ENCODE assay signal across 8 mouse cellular contexts in genomic region chr4:41614156-41614555, GRCm38 (mm10). TPM values are rescaled to one million over a fixed set of nuclear protein-coding genes. Genes with fewer than 3 reads are reported as not detected.
DNase-seq lines count a peak whose midpoint lies in the region; ATAC-seq and TF ChIP-seq lines count a peak whose summit lies in the region.

No protein-coding gene starts in this region.

- intact Hi-C loops in heart, adult 2 months (cut with DNase I), result loop anchor here (1.0 to 5.0 kb wide), 5 partner anchors 39 to 145 kb away; no protein-coding TSS in a partner anchor

- peaks cover 4% of the 10 kb centered on the region for H3K27me3 ChIP-seq in C2C12 (ENCODE audit: control insufficient read depth, insufficient read depth, insufficient read length)
- no peaks in the 10 kb centered on the region for H3K27me3 ChIP-seq in heart, adult 2 months (ENCODE audit: control insufficient read depth, insufficient read depth, low read length)
- no peaks in the 10 kb centered on the region for H3K27me3 ChIP-seq in lung, embryonic 14.5 days (ENCODE audit: insufficient read depth, low read length)

- H3K4me2 ChIP-seq in lung, embryonic 14.5 days, result no peak overlapping the region

- WGBS in heart, adult 2 months, result 8% methylated on average over 7 of the region's 7 CpGs
- 7% methylated on average over 7 of the region's 7 CpGs for WGBS in lung, embryonic 14.5 days

- H3K79me2 ChIP-seq in C2C12 (ENCODE audit: control insufficient read depth, insufficient read depth), result no peaks in the 10 kb centered on the region
- H3K79me2 ChIP-seq in heart, adult 2 months (replicated peaks; ENCODE audit: control insufficient read depth, insufficient read depth, low read length), result no peaks in the 10 kb centered on the region

- H3K36me3 ChIP-seq in C2C12 (ENCODE audit: control insufficient read depth, insufficient read depth), result no peaks in the 10 kb centered on the region
- H3K36me3 ChIP-seq in heart, adult 2 months (ENCODE audit: control insufficient read depth, insufficient read depth, low read length), result no peaks in the 10 kb centered on the region
- H3K36me3 ChIP-seq in lung, embryonic 14.5 days (ENCODE audit: insufficient read depth), result no peaks in the 10 kb centered on the region

- no peaks in the 10 kb centered on the region for H3K79me3 ChIP-seq in C2C12 (ENCODE audit: low read depth)

- H3ac ChIP-seq in C2C12 (ENCODE audit: control insufficient read depth, insufficient read length, low read depth), result no peak overlapping the region

- H3K4me3 ChIP-seq in C2C12 (ENCODE audit: insufficient read depth, poor library complexity, severe bottlenecking), result no peak overlapping the region
- H3K4me3 ChIP-seq in heart, adult 2 months, result no peak overlapping the region
- no peak overlapping the region for H3K4me3 ChIP-seq in lung, embryonic 14.5 days (ENCODE audit: low read depth, low read length)

- TF ChIP-seq EP300 in heart, adult 2 months (IDR thresholded peaks at IDR 0.05; ENCODE audit: insufficient read depth, low read depth, low read length), result 0 out of 2 replicates have a peak, but pooled peaks have one; percentile 76

- H3K9me3 ChIP-seq in lung, embryonic 14.5 days (ENCODE audit: low read depth, low read length), result no peaks in the 10 kb centered on the region

- no peak for TF ChIP-seq POLR2A in heart, adult 2 months (IDR thresholded peaks at IDR 0.05; ENCODE audit: insufficient read depth, low read depth, low read length)

- peak; percentile 58 for TF ChIP-seq CTCF in C2C12 (IDR thresholded peaks at IDR 0.05; ENCODE audit: control insufficient read depth, insufficient read depth, insufficient read length)
- 0 out of 2 replicates have a peak, but pooled peaks have one; percentile 100 for TF ChIP-seq CTCF in heart, adult 2 months (IDR thresholded peaks at IDR 0.05)
- peak; percentile 95 for TF ChIP-seq CTCF in lung, embryonic 14.5 days (IDR thresholded peaks at IDR 0.05; ENCODE audit: low read depth)

- H3K4me1 ChIP-seq in heart, adult 2 months (ENCODE audit: control insufficient read depth, insufficient read depth, low read length), result no peaks in the 10 kb centered on the region
- no peaks in the 10 kb centered on the region for H3K4me1 ChIP-seq in lung, embryonic 14.5 days (ENCODE audit: insufficient read depth)

- no peak overlapping the region for H3K27ac ChIP-seq in heart, adult 2 months
- no peak overlapping the region for H3K27ac ChIP-seq in lung, embryonic 14.5 days (ENCODE audit: low read depth)

- no peak overlapping the region for H3K9ac ChIP-seq in heart, adult 2 months (ENCODE audit: low read depth, low read length)
- H3K9ac ChIP-seq in lung, embryonic 14.5 days, result no peak overlapping the region

- peak; percentile 49; the same call in 1 of the 2 replicates for ATAC-seq in lung, embryonic 14.5 days (ENCODE audit: insufficient read depth)

- DNase-seq in adipocyte (ENCODE audit: low spot score), result peak; percentile 80
- DNase-seq in cerebellum, postnatal 4 days (ENCODE audit: low spot score in 2 of 2), result peak; percentile 82 to 91
- peak; percentile 71 to 78 for DNase-seq in heart, adult 2 months
- DNase-seq in kidney, postnatal 4 days, result peak; percentile 87 to 89
- DNase-seq in lung, embryonic 14.5 days, result peak; percentile 93
- peak; percentile 51 for DNase-seq in ovary, postnatal 10 days (ENCODE audit: low spot score)
- peak; percentile 69 for DNase-seq in thymus, postnatal 14 days

TF ChIP-seq in C2C12, 6 proteins besides CTCF, POLR2A, EP300 and RAD21:
- TF ChIP-seq MYOG (IDR thresholded peaks at IDR 0.05; ENCODE audit: control insufficient read depth, extremely low read depth, insufficient read length) (no peak), MAX (IDR thresholded peaks at IDR 0.05) (no peak), FOSL1 (IDR thresholded peaks at IDR 0.05; ENCODE audit: insufficient read depth, low read length, poor library complexity, severe bottlenecking) (no peak)

RNA-seq across cellular contexts. Expression of gene Enho, which starts 26.0 kb away (rescaled TPM):
- polyA plus RNA-seq in C2C12 (2012; fragmentation: generic; extraction: Trizol), result 1.2 TPM
- total RNA-seq in heart, adult 2 months (2021), result 1 to 10 TPM; 8.1 to 8.3 TPM
- polyA plus RNA-seq in heart, adult 2 months (2012; rRNA removed), result 20.4 and 22.3 TPM in 2 replicates
- polyA plus RNA-seq in lung, embryonic 14.5 days (2014; fragmentation: Nextera tagmentation; extraction: Ambion mirVana), result 11.5 and 15.4 TPM in 2 replicates

RNA-seq across cellular contexts. Expression of gene Dnaic1, which starts 44.6 kb away (rescaled TPM):
- polyA plus RNA-seq in C2C12 (2012; fragmentation: generic; extraction: Trizol), result not detected
- total RNA-seq in heart, adult 2 months (2021), result 1 to 10 TPM in 1 of 2 experiments, under 1 TPM in 1; 0.94 to 2.3 TPM
- 7.3 and 8.6 TPM in 2 replicates for polyA plus RNA-seq in heart, adult 2 months (2012; rRNA removed)
- 2.7 and 3.1 TPM in 2 replicates for polyA plus RNA-seq in lung, embryonic 14.5 days (2014; fragmentation: Nextera tagmentation; extraction: Ambion mirVana)

RNA-seq across cellular contexts. Expression of gene Fam219a, which starts 44.8 kb away (rescaled TPM):
- polyA plus RNA-seq in C2C12 (2012; fragmentation: generic; extraction: Trizol), result 1.7 TPM
- total RNA-seq in heart, adult 2 months (2021), result 10 to 100 TPM; 13.4 to 14.4 TPM
- polyA plus RNA-seq in heart, adult 2 months (2012; rRNA removed), result 15.8 and 18.4 TPM in 2 replicates
- 2.0 and 3.3 TPM in 2 replicates for polyA plus RNA-seq in lung, embryonic 14.5 days (2014; fragmentation: Nextera tagmentation; extraction: Ambion mirVana)
